Comparison of ENCODE assay signal across 34 mouse cellular contexts in genomic region chr6:34066790-34067189, GRCm38 (mm10). TPM values are rescaled to one million over a fixed set of nuclear protein-coding genes. Genes with fewer than 3 reads are reported as not detected.
"Had no signal": no experiment of that assay in that cellular context is flagged by ENCODE, and none has a peak within 500 bp of the region (broad histone marks: within the 10 kb centered on the region; RNA-seq: fewer than 3 reads in every experiment).

No protein-coding gene starts in this region.

- H3K9ac ChIP-seq: heart, embryonic 12.5 days; heart, embryonic 13.5 days; heart, embryonic 15.5 days; hindbrain, embryonic 12.5 days; hindbrain, embryonic 13.5 days; hindbrain, embryonic 14.5 days; hindbrain, embryonic 15.5 days; intestine, embryonic 15.5 days; kidney, embryonic 15.5 days had no signal

- H3K4me3 ChIP-seq: heart, embryonic 10.5 days; heart, embryonic 12.5 days; heart, embryonic 13.5 days; heart, embryonic 15.5 days; hindbrain, embryonic 10.5 days; hindbrain, embryonic 12.5 days; hindbrain, embryonic 13.5 days; hindbrain, embryonic 15.5 days; intestine, embryonic 15.5 days; kidney, embryonic 15.5 days; layer of hippocampus, adult 2 months had no signal

- H3K27me3 ChIP-seq: heart, embryonic 12.5 days; heart, embryonic 13.5 days; heart, embryonic 15.5 days; hindbrain, embryonic 12.5 days; hindbrain, embryonic 13.5 days; hindbrain, embryonic 15.5 days; intestine, embryonic 15.5 days; kidney, embryonic 15.5 days had no signal

- H3K4me1 ChIP-seq: heart, embryonic 15.5 days; hindbrain, embryonic 12.5 days; hindbrain, embryonic 13.5 days; hindbrain, embryonic 15.5 days; intestine, embryonic 15.5 days; kidney, embryonic 15.5 days had no signal

- DNase-seq: heart, postnatal 10 days; heart, postnatal 14 days; heart, postnatal 36 days; heart, postnatal 4 days; kidney, adult 11 months; kidney, adult 18-20 months; kidney, adult 2 months; kidney, adult 8-10 months; kidney, adult 9 months; kidney, postnatal 14 days; kidney, postnatal 25 days; kidney, postnatal 36 days; kidney, postnatal 4 days; layer of hippocampus, adult 9-11 months; layer of hippocampus, postnatal 36 days had no signal

- H3K27ac ChIP-seq: heart, embryonic 10.5 days; heart, embryonic 13.5 days; heart, embryonic 15.5 days; hindbrain, embryonic 10.5 days; hindbrain, embryonic 12.5 days; hindbrain, embryonic 13.5 days; hindbrain, embryonic 14.5 days; hindbrain, embryonic 15.5 days; hindbrain, postnatal 0 days; intestine, embryonic 15.5 days; kidney, embryonic 15.5 days; kidney, postnatal 0 days; layer of hippocampus, adult 2 months had no signal

- H3K36me3 ChIP-seq: heart, embryonic 10.5 days; heart, embryonic 12.5 days; heart, embryonic 13.5 days; heart, embryonic 15.5 days; hindbrain, embryonic 10.5 days; hindbrain, embryonic 12.5 days; hindbrain, embryonic 13.5 days; hindbrain, embryonic 15.5 days; intestine, embryonic 15.5 days; kidney, embryonic 15.5 days had no signal

- H3K9me3 ChIP-seq: heart, embryonic 10.5 days; heart, embryonic 12.5 days; heart, embryonic 15.5 days; hindbrain, embryonic 10.5 days; hindbrain, embryonic 12.5 days; hindbrain, embryonic 13.5 days; hindbrain, embryonic 15.5 days; intestine, embryonic 15.5 days; kidney, embryonic 15.5 days had no signal

- H3K4me2 ChIP-seq: heart, embryonic 11.5 days; heart, embryonic 12.5 days; heart, embryonic 13.5 days; heart, embryonic 15.5 days; hindbrain, embryonic 12.5 days; hindbrain, embryonic 13.5 days; hindbrain, embryonic 14.5 days; hindbrain, embryonic 15.5 days; intestine, embryonic 15.5 days; kidney, embryonic 15.5 days had no signal

- ATAC-seq: hindbrain, embryonic 16.5 days; hindbrain, postnatal 0 days; inflammation-experienced regulatory T-cells, adult 6 months; intestine, embryonic 15.5 days; intestine, embryonic 16.5 days; intestine, postnatal 0 days had no signal

RNA-seq across cellular contexts. Expression of gene Lrguk, which starts 37.5 kb away (rescaled TPM):
- polyA plus RNA-seq: inflammation-experienced regulatory T-cells, adult 6 months had no signal
